Mouse (Mus musculus): ENCODE measurements around the gene Casp3.
A peak's percentile ranks its signal among the peaks of the same experiment; 100 is the strongest.

Gene Casp3

GRCm38 (mm10) chr8:46686664-46687336, 69.7 kb downstream of the Casp3 start:
- DNase-seq = peak; percentile 93

Measured in thymus, postnatal 4 days (tissue).